Mouse (Mus musculus): ENCODE results near the gene Ccdc97. TPM values are rescaled to one million over a fixed set of nuclear protein-coding genes. Genes with fewer than 3 reads are reported as not detected.
"Not testable (repeated sequence)": the region's sequence is repeated elsewhere in the genome, so short reads cannot be mapped to it uniquely, and the experiment has no call there.

Gene Ccdc97
- polyA plus RNA-seq, 1 experiment, result 72.4 TPM

DNA sequence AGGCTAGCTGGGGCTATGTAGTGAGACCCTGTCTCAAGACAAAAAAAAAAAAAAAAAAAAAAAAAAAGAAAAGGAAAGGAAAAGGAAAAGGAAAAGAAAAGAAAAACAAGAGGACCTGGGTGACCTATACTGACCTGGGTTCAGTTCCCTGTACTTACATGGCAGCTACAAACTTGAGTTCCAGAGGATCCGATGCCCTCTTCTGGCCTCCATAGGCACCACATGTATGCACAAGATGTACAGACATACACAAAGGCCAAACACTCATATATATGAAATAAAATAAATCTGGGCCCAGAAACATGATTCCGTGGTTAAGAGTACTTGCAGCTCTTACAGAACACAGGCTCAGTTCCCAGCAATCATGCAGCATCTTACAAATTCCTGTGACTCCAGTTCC, 18.0 kb upstream of the Ccdc97 start:
- H3K36me3 ChIP-seq (ENCODE audit: control insufficient read depth, insufficient read depth, low read length), result peaks cover 83% of the 10 kb centered on the region
- H3K4me3 ChIP-seq (ENCODE audit: low read depth, low read length), result no peak overlapping the region
- 90% methylated on average over 2 of the region's 2 CpGs for WGBS
- TF ChIP-seq CTCF (IDR thresholded peaks at IDR 0.05; ENCODE audit: extremely low read depth, insufficient read length, insufficient replicate concordance, low read depth, low read length) (no peak), POLR2A (IDR thresholded peaks at IDR 0.05; ENCODE audit: low read depth, low read length) (no peak)
- H3K4me1 ChIP-seq (ENCODE audit: control insufficient read depth, insufficient read depth, insufficient read length, low read length), result no peaks in the 10 kb centered on the region
- no peak overlapping the region for H3K27ac ChIP-seq (ENCODE audit: insufficient read depth, low read depth, low read length)
- no peaks in the 10 kb centered on the region for H3K27me3 ChIP-seq (ENCODE audit: control insufficient read depth, insufficient read depth, low read length)

DNA sequence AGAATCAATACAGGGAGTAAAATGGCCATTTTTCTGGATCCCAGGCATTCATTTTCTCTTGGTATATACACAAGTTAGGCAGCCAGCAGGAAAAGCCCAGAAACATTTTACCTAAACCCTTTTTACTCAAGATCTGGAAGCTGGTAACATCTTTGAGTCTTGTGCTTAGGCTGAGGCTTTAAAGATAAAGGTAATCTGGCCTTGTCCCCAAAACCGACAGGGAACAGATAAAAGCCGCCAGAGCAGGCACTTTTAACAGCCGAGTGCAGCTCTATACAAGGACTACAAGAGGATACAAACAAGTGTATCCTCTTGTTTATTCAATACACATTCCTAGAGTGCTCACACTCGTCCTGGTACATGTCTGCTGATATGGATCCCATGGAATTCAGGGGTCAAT, 16.1 kb upstream of the Ccdc97 start:
- TF ChIP-seq POLR2A (IDR thresholded peaks at IDR 0.05; ENCODE audit: low read depth, low read length), result no peak
- TF ChIP-seq CTCF (IDR thresholded peaks at IDR 0.05; ENCODE audit: extremely low read depth, insufficient read length, insufficient replicate concordance, low read depth, low read length), result no peak
- Histone ChIP-seq H3K4me1 (ENCODE audit: control insufficient read depth, insufficient read depth, insufficient read length, low read length) (no peaks in the 10 kb centered on the region), H3K36me3 (ENCODE audit: control insufficient read depth, insufficient read depth, low read length) (peaks cover 82% of the 10 kb centered on the region), H3K27me3 (ENCODE audit: control insufficient read depth, insufficient read depth, low read length) (no peaks in the 10 kb centered on the region), H3K4me3 (ENCODE audit: low read depth, low read length) (no peak overlapping the region), H3K27ac (ENCODE audit: insufficient read depth, low read depth, low read length) (no peak overlapping the region)
- WGBS, result 54% methylated on average over 4 of the region's 4 CpGs

DNA sequence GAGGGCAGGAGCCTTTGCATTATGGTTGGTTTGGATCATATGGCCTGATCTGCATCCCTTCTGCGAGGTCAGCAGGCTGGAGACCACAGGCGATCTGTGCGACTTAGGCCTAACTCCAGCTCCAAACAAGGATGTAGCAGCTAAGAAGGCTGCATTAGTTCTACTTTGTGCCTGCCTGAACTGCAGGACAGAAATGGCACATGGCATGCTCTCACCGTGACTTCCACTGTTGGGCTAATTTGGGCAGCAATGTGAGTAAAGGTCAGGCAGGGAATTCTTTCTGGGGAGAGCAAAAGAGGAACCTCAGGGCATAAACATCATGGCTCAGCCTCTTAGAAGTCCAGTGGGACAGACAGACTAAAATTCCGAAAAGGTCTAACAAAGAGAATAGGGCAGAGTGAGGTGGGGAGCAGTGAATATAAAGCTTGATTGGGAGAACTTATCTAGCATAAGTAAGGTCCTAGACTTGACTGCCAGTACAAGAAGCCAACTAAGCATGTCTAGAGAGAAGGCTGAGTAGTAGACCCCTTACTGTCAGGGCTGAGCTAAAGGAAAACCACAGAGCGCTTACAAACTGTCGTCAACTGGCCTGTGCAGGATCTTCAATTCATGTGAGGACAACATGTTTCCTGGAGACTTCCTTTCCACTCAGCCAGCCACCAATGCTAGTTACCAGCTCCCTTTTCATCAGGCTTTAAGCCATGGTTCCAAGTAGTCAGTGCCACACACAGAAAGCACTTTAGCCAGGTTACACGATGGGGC, 12.6 kb upstream of the Ccdc97 start:
- peaks cover 85% of the 10 kb centered on the region for H3K36me3 ChIP-seq (ENCODE audit: control insufficient read depth, insufficient read depth, low read length)

DNA sequence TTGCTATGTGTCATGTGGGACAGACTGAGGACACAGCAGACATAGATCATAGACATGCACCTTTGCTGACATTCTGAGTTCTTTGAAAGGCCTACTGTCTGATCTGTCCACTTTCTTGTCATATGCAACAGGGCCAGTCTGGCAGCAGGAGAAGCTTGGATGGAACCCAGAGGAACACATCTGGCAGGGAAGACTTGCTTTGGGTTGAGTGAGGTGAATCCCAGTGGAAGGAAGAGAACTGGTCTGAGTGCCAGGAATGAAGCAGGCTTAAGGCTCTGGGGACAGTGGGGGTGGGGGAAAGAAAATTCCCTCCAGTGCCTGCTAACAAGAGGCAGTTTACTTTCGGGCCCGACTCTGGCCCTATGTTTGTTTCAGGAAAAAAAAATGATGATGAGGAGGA, 11.0 kb upstream of the Ccdc97 start:
- no peak overlapping the region for H3K4me3 ChIP-seq (ENCODE audit: low read depth, low read length)
- 72% methylated on average over 2 of the region's 2 CpGs for WGBS
- H3K36me3 ChIP-seq (ENCODE audit: control insufficient read depth, insufficient read depth, low read length), result peaks cover 88% of the 10 kb centered on the region
- H3K27me3 ChIP-seq (ENCODE audit: control insufficient read depth, insufficient read depth, low read length), result no peaks in the 10 kb centered on the region
- H3K4me1 ChIP-seq (ENCODE audit: control insufficient read depth, insufficient read depth, insufficient read length, low read length), result no peaks in the 10 kb centered on the region
- H3K27ac ChIP-seq (ENCODE audit: insufficient read depth, low read depth, low read length), result 0 out of 2 replicates have a peak overlapping the region, but pooled peaks have one; percentile 30
- TF ChIP-seq CTCF (IDR thresholded peaks at IDR 0.05; ENCODE audit: extremely low read depth, insufficient read length, insufficient replicate concordance, low read depth, low read length), result no peak
- TF ChIP-seq POLR2A (IDR thresholded peaks at IDR 0.05; ENCODE audit: low read depth, low read length), result no peak

More for the DNA sequence above, 12.6 kb upstream of the Ccdc97 start:
- Histone ChIP-seq H3K4me3 (ENCODE audit: low read depth, low read length) (no peak overlapping the region), H3K4me1 (ENCODE audit: control insufficient read depth, insufficient read depth, insufficient read length, low read length) (no peaks in the 10 kb centered on the region), H3K27me3 (ENCODE audit: control insufficient read depth, insufficient read depth, low read length) (no peaks in the 10 kb centered on the region), H3K27ac (ENCODE audit: insufficient read depth, low read depth, low read length) (no peak overlapping the region)
- no peak for TF ChIP-seq POLR2A (IDR thresholded peaks at IDR 0.05; ENCODE audit: low read depth, low read length)
- no peak for TF ChIP-seq CTCF (IDR thresholded peaks at IDR 0.05; ENCODE audit: extremely low read depth, insufficient read length, insufficient replicate concordance, low read depth, low read length)
- WGBS, result 82% methylated on average over 8 of the region's 8 CpGs

DNA sequence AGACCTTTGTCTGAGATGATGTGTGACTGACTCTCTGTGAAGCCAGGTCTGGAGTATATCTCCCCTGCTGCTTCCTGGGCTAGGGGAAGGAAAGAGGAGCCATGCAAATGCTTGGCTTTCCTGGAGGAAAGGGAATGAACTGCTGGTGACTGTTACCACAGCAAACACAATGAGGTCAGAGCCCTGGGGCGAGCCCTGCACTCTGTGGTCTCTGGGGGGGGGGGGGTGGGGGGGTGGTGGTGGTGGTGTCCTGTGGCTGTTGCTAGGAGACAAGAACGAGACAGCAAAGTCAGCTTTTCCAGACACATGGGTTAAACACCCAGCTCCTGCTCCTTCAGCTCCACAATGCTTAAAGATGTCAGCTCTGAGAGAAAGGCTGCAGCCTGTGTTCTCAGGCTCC, 10.5 kb upstream of the Ccdc97 start:
- Histone ChIP-seq H3K4me1 (ENCODE audit: control insufficient read depth, insufficient read depth, insufficient read length, low read length) (0 out of 2 replicates have a peak, but pooled peaks cover under 1% of the 10 kb centered on the region), H3K36me3 (ENCODE audit: control insufficient read depth, insufficient read depth, low read length) (peaks cover 88% of the 10 kb centered on the region), H3K4me3 (ENCODE audit: low read depth, low read length) (no peak overlapping the region), H3K27me3 (ENCODE audit: control insufficient read depth, insufficient read depth, low read length) (no peaks in the 10 kb centered on the region), H3K27ac (ENCODE audit: insufficient read depth, low read depth, low read length) (0 out of 2 replicates have a peak overlapping the region, but pooled peaks have one; percentile 30)
- WGBS, result 68% methylated on average over 2 of the region's 2 CpGs
- TF ChIP-seq CTCF (IDR thresholded peaks at IDR 0.05; ENCODE audit: extremely low read depth, insufficient read length, insufficient replicate concordance, low read depth, low read length) (no peak), POLR2A (IDR thresholded peaks at IDR 0.05; ENCODE audit: low read depth, low read length) (no peak)

DNA sequence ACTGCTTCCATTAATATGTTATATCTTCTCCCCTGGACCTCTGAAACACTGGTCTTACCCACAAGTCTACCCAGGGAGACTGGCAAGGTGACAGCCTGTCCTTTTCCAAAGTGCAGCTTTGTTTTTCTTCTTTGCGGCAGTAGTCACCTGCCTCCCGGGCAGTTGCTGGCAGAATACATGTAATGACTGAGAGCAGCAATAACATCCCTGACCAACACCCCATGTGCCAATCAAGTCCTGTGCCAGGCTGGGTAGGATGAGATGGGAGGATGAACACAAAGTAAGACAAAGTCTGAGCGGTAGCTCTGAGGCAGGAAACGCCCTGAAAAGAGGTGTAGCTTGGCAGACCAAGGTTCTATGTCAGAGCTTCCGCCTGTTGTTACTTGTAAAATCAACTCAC, 8.9 kb upstream of the Ccdc97 start:
- no peaks in the 10 kb centered on the region for H3K27me3 ChIP-seq (ENCODE audit: control insufficient read depth, insufficient read depth, low read length)
- H3K27ac ChIP-seq (ENCODE audit: insufficient read depth, low read depth, low read length), result no peak overlapping the region
- TF ChIP-seq POLR2A (IDR thresholded peaks at IDR 0.05; ENCODE audit: low read depth, low read length) (no peak), CTCF (IDR thresholded peaks at IDR 0.05; ENCODE audit: extremely low read depth, insufficient read length, insufficient replicate concordance, low read depth, low read length) (no peak)
- H3K36me3 ChIP-seq (ENCODE audit: control insufficient read depth, insufficient read depth, low read length), result peaks cover 90% of the 10 kb centered on the region
- 0 out of 2 replicates have a peak, but pooled peaks cover 2% of the 10 kb centered on the region for H3K4me1 ChIP-seq (ENCODE audit: control insufficient read depth, insufficient read depth, insufficient read length, low read length)
- no peak overlapping the region for H3K4me3 ChIP-seq (ENCODE audit: low read depth, low read length)
- 85% methylated on average over 5 of the region's 5 CpGs for WGBS

DNA sequence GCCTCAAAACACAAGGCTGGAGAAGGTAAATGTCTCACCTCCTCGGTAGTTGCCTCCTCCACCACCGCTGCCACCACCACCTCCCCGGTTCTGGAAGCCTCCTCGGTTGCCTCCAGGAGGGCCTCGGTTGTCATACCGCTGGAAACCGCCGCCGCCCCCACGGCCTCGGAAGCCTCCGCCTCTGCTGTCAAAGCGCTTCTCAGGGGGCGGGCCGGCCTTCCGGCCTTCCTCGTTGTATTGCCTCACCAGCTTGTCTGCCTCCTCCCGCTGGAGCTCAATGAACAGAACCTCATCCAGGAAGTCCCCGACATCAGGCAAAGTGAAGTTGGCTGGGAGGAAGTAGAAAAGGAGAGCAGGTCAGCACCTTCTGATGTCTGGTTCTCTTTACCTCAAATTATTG, 7.0 kb upstream of the Ccdc97 start:
- no peaks in the 10 kb centered on the region for H3K27me3 ChIP-seq (ENCODE audit: control insufficient read depth, insufficient read depth, low read length)
- WGBS, result 81% methylated on average over 19 of the region's 19 CpGs
- H3K27ac ChIP-seq (ENCODE audit: insufficient read depth, low read depth, low read length), result no peak overlapping the region
- H3K4me1 ChIP-seq (ENCODE audit: control insufficient read depth, insufficient read depth, insufficient read length, low read length), result 0 out of 2 replicates have a peak, but pooled peaks cover 2% of the 10 kb centered on the region
- TF ChIP-seq POLR2A (IDR thresholded peaks at IDR 0.05; ENCODE audit: low read depth, low read length) (no peak), CTCF (IDR thresholded peaks at IDR 0.05; ENCODE audit: extremely low read depth, insufficient read length, insufficient replicate concordance, low read depth, low read length) (no peak)
- H3K4me3 ChIP-seq (ENCODE audit: low read depth, low read length), result no peak overlapping the region
- H3K36me3 ChIP-seq (ENCODE audit: control insufficient read depth, insufficient read depth, low read length), result peaks cover 86% of the 10 kb centered on the region

DNA sequence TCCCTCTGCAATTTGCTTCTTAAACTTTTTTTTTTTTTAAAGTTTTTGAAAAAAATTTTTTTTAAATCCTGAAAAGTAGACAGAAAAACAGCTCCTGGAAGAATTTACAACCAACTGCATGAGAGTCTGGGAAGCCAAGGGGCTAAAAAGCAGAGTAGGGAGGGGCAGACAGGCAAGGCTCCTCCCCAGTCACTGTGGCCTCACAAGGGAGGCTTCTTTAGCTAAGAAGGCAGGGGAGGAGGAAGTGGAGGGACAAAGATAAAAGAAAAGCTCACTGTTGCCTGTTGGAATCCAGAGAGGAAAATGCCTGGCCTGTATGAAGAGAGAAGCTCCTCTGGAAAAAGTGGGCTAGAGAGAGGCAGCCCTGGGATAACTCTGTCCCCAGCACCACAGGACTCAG, 2.9 kb upstream of the Ccdc97 start:
- not testable (repeated sequence) for H3K4me3 ChIP-seq (ENCODE audit: low read depth, low read length); H3K27me3 ChIP-seq (ENCODE audit: control insufficient read depth, insufficient read depth, low read length); H3K27ac ChIP-seq (ENCODE audit: insufficient read depth, low read depth, low read length); H3K4me1 ChIP-seq (ENCODE audit: control insufficient read depth, insufficient read depth, insufficient read length, low read length)
- H3K36me3 ChIP-seq (ENCODE audit: control insufficient read depth, insufficient read depth, low read length), result peaks cover 57% of the 10 kb centered on the region

Data from small intestine, adult 2 months (tissue).